Mouse (Mus musculus): ENCODE data around the gene Camta1. TPM values are rescaled to one million over a fixed set of nuclear protein-coding genes. Genes with fewer than 3 reads are reported as not detected.

Gene Camta1
- polyA plus RNA-seq, 1 experiment from 2014 or later = 140 TPM

- Histone ChIP-seq H3K36me3 (ENCODE audit: control insufficient read depth, insufficient read depth, low read length) (no peaks in the 10 kb centered on the region), H3K4me2 (ENCODE audit: low read depth, low read length, severe bottlenecking) (no peak overlapping the region), H3K9ac (ENCODE audit: low read length) (no peak overlapping the region), H3K27ac (ENCODE audit: low read depth, low read length) (no peak overlapping the region), H3K9me3 (ENCODE audit: control insufficient read depth, low read length) (no peaks in the 10 kb centered on the region), H3K4me1 (replicated peaks; ENCODE audit: control insufficient read depth, insufficient read depth, low read length) (no peaks in the 10 kb centered on the region), H3K27me3 (ENCODE audit: control insufficient read depth, insufficient read depth, low read length) (no peaks in the 10 kb centered on the region), H3K4me3 (ENCODE audit: low read depth, low read length) (no peak overlapping the region)
- ATAC-seq (replicated peaks; ENCODE audit: low FRiP score) (no peak), DNase-seq (ENCODE audit: low spot score) (no peak)
- 87% methylated on average over 5 of the region's 5 CpGs for WGBS
These were observed 970.4 kb downstream of the Camta1 start for GRCm38 (mm10) chr4:150891308-150891707.

- Histone ChIP-seq H3K27ac (ENCODE audit: low read depth, low read length) (no peak overlapping the region), H3K4me2 (ENCODE audit: low read depth, low read length, severe bottlenecking) (no peak overlapping the region)
- 75% methylated on average over 13 of the region's 13 CpGs for WGBS
These were observed 971.7 kb downstream of the Camta1 start for GRCm38 (mm10) chr4:150889955-150890315.

GRCm38 (mm10) chr4:150889273-150889954 lies 972.3 kb downstream of the Camta1 start:
- H3K4me3 ChIP-seq (ENCODE audit: low read depth, low read length) = no peak overlapping the region
- ATAC-seq (replicated peaks; ENCODE audit: low FRiP score) (no peak), DNase-seq (ENCODE audit: low spot score) (no peak)
- H3K27me3 ChIP-seq (ENCODE audit: control insufficient read depth, insufficient read depth, low read length) = no peaks in the 10 kb centered on the region
- no peak overlapping the region for H3K27ac ChIP-seq (ENCODE audit: low read depth, low read length)
- H3K9me3 ChIP-seq (ENCODE audit: control insufficient read depth, low read length) = no peaks in the 10 kb centered on the region
- H3K4me2 ChIP-seq (ENCODE audit: low read depth, low read length, severe bottlenecking) = no peak overlapping the region
- H3K36me3 ChIP-seq (ENCODE audit: control insufficient read depth, insufficient read depth, low read length) = no peaks in the 10 kb centered on the region
- H3K9ac ChIP-seq (ENCODE audit: low read length) = no peak overlapping the region
- 50% methylated on average over 20 of the region's 20 CpGs for WGBS
- no peaks in the 10 kb centered on the region for H3K4me1 ChIP-seq (replicated peaks; ENCODE audit: control insufficient read depth, insufficient read depth, low read length)

More at GRCm38 (mm10) chr4:150889955-150890315, 971.7 kb downstream of the Camta1 start:
- ATAC-seq (replicated peaks; ENCODE audit: low FRiP score) (no peak), DNase-seq (ENCODE audit: low spot score) (no peak)
- no peak overlapping the region for H3K4me3 ChIP-seq (ENCODE audit: low read depth, low read length)
- no peaks in the 10 kb centered on the region for H3K36me3 ChIP-seq (ENCODE audit: control insufficient read depth, insufficient read depth, low read length)
- H3K27me3 ChIP-seq (ENCODE audit: control insufficient read depth, insufficient read depth, low read length) = no peaks in the 10 kb centered on the region
- no peak overlapping the region for H3K9ac ChIP-seq (ENCODE audit: low read length)
- H3K4me1 ChIP-seq (replicated peaks; ENCODE audit: control insufficient read depth, insufficient read depth, low read length) = no peaks in the 10 kb centered on the region
- no peaks in the 10 kb centered on the region for H3K9me3 ChIP-seq (ENCODE audit: control insufficient read depth, low read length)

DNA sequence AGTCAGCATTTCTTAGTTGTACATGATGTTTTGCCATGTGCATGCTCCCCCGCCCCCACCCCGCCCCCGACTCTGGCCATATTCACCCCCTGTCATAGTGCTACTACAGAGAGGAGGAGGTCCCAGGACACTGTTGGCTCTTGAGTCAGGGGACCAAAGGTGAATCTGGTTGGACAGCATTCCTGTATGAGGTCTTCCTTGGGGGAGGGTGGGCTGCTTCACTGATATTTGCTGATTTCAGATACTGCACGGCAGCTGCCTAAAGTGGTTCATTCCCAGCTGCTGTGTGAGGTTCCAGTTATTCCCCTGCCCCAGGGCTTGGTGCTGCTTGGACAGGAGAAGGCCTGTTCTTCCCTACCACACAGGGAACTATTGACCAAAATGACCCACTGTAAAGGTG lies 973.2 kb downstream of the Camta1 start:
- Histone ChIP-seq H3K27me3 (ENCODE audit: control insufficient read depth, insufficient read depth, low read length) (no peaks in the 10 kb centered on the region), H3K9ac (ENCODE audit: low read length) (no peak overlapping the region), H3K27ac (ENCODE audit: low read depth, low read length) (no peak overlapping the region), H3K4me2 (ENCODE audit: low read depth, low read length, severe bottlenecking) (no peak overlapping the region), H3K36me3 (ENCODE audit: control insufficient read depth, insufficient read depth, low read length) (no peaks in the 10 kb centered on the region), H3K9me3 (ENCODE audit: control insufficient read depth, low read length) (no peaks in the 10 kb centered on the region), H3K4me1 (replicated peaks; ENCODE audit: control insufficient read depth, insufficient read depth, low read length) (no peaks in the 10 kb centered on the region), H3K4me3 (ENCODE audit: low read depth, low read length) (no peak overlapping the region)
- WGBS = 79% methylated on average over 4 of the region's 4 CpGs
- ATAC-seq (replicated peaks; ENCODE audit: low FRiP score) (no peak), DNase-seq (ENCODE audit: low spot score) (no peak)

GRCm38 (mm10) chr4:150887903-150888302 lies 973.8 kb downstream of the Camta1 start:
- WGBS = 83% methylated on average over 5 of the region's 5 CpGs
- no peak overlapping the region for H3K9ac ChIP-seq (ENCODE audit: low read length)
- H3K4me1 ChIP-seq (replicated peaks; ENCODE audit: control insufficient read depth, insufficient read depth, low read length) = no peaks in the 10 kb centered on the region
- no peaks in the 10 kb centered on the region for H3K36me3 ChIP-seq (ENCODE audit: control insufficient read depth, insufficient read depth, low read length)
- DNase-seq (ENCODE audit: low spot score) (no peak), ATAC-seq (replicated peaks; ENCODE audit: low FRiP score) (no peak)
- H3K4me3 ChIP-seq (ENCODE audit: low read depth, low read length) = no peak overlapping the region
- H3K4me2 ChIP-seq (ENCODE audit: low read depth, low read length, severe bottlenecking) = no peak overlapping the region
- no peaks in the 10 kb centered on the region for H3K9me3 ChIP-seq (ENCODE audit: control insufficient read depth, low read length)
- no peaks in the 10 kb centered on the region for H3K27me3 ChIP-seq (ENCODE audit: control insufficient read depth, insufficient read depth, low read length)
- no peak overlapping the region for H3K27ac ChIP-seq (ENCODE audit: low read depth, low read length)

DNA sequence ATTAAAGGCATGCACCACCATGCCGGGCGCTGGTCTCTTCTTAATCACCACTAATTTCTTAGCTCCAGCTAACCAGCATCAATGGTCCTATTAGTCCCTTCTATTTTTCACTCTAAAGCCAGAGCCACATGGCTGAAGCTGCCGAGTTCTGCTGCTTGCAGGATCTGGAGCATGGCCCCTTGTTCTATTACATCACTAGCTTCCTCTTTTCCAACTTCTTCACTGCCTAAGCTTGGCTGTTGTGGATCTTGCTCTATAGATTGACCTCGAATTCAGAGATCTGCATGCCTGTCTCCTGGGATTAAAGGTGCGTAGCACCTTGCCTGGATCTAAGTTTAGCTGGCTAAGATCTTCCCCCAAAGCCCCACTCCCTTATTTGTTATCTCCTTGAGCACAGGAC lies 979.0 kb downstream of the Camta1 start:
- Histone ChIP-seq H3K36me3 (ENCODE audit: control insufficient read depth, insufficient read depth, low read length) (no peaks in the 10 kb centered on the region), H3K9ac (ENCODE audit: low read length) (no peak overlapping the region), H3K27ac (ENCODE audit: low read depth, low read length) (no peak overlapping the region), H3K4me3 (ENCODE audit: low read depth, low read length) (no peak overlapping the region), H3K27me3 (ENCODE audit: control insufficient read depth, insufficient read depth, low read length) (no peaks in the 10 kb centered on the region), H3K4me2 (ENCODE audit: low read depth, low read length, severe bottlenecking) (no peak overlapping the region), H3K9me3 (ENCODE audit: control insufficient read depth, low read length) (peaks cover 17% of the 10 kb centered on the region; the same call in 1 of the 2 replicates), H3K4me1 (replicated peaks; ENCODE audit: control insufficient read depth, insufficient read depth, low read length) (no peaks in the 10 kb centered on the region)
- no peak for DNase-seq (ENCODE audit: low spot score)
- 89% methylated on average over 5 of the region's 5 CpGs for WGBS
- ATAC-seq (replicated peaks; ENCODE audit: low FRiP score) = no peak

DNA sequence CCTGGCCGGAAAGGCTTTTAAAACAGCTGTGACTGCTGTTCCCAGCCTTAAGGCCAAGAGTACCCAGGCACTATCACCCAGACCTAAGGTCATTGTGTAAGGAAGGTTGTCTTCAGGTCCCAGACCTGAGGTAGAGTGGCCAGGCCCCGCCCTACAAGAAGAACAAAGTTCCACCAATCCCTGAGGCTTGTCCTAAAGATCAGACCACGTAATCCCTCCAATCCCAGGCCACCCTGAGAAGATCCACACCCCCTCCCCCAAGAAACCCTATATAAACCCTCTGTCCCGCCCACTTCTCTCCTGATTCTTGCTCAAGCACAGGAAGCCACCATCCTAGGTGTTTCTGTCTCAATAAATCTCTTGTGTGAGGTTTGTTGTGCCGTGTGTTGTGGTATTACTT lies 981.3 kb downstream of the Camta1 start:
- H3K27me3 ChIP-seq (ENCODE audit: control insufficient read depth, insufficient read depth, low read length) = no peaks in the 10 kb centered on the region
- peaks cover 17% of the 10 kb centered on the region; the same call in 1 of the 2 replicates for H3K9me3 ChIP-seq (ENCODE audit: control insufficient read depth, low read length)
- no peak overlapping the region for H3K4me3 ChIP-seq (ENCODE audit: low read depth, low read length)
- no peak overlapping the region for H3K27ac ChIP-seq (ENCODE audit: low read depth, low read length)
- WGBS = 87% methylated on average over 5 of the region's 5 CpGs
- DNase-seq (ENCODE audit: low spot score) (no peak), ATAC-seq (replicated peaks; ENCODE audit: low FRiP score) (no peak)
- no peak overlapping the region for H3K4me2 ChIP-seq (ENCODE audit: low read depth, low read length, severe bottlenecking)
- H3K9ac ChIP-seq (ENCODE audit: low read length) = no peak overlapping the region
- no peaks in the 10 kb centered on the region for H3K4me1 ChIP-seq (replicated peaks; ENCODE audit: control insufficient read depth, insufficient read depth, low read length)
- H3K36me3 ChIP-seq (ENCODE audit: control insufficient read depth, insufficient read depth, low read length) = no peaks in the 10 kb centered on the region

- no peak overlapping the region for H3K9ac ChIP-seq (ENCODE audit: low read length)
- no peak overlapping the region for H3K4me2 ChIP-seq (ENCODE audit: low read depth, low read length, severe bottlenecking)
- H3K4me1 ChIP-seq (replicated peaks; ENCODE audit: control insufficient read depth, insufficient read depth, low read length) = no peaks in the 10 kb centered on the region
- ATAC-seq (replicated peaks; ENCODE audit: low FRiP score) (no peak), DNase-seq (ENCODE audit: low spot score) (no peak)
- H3K4me3 ChIP-seq (ENCODE audit: low read depth, low read length) = no peak overlapping the region
- WGBS = 95% methylated on average over 22 of the region's 22 CpGs
- peaks cover 17% of the 10 kb centered on the region; the same call in 1 of the 2 replicates for H3K9me3 ChIP-seq (ENCODE audit: control insufficient read depth, low read length)
- no peaks in the 10 kb centered on the region for H3K27me3 ChIP-seq (ENCODE audit: control insufficient read depth, insufficient read depth, low read length)
- no peak overlapping the region for H3K27ac ChIP-seq (ENCODE audit: low read depth, low read length)
- no peaks in the 10 kb centered on the region for H3K36me3 ChIP-seq (ENCODE audit: control insufficient read depth, insufficient read depth, low read length)
These were observed 982.0 kb downstream of the Camta1 start for GRCm38 (mm10) chr4:150879631-150880030.

DNA sequence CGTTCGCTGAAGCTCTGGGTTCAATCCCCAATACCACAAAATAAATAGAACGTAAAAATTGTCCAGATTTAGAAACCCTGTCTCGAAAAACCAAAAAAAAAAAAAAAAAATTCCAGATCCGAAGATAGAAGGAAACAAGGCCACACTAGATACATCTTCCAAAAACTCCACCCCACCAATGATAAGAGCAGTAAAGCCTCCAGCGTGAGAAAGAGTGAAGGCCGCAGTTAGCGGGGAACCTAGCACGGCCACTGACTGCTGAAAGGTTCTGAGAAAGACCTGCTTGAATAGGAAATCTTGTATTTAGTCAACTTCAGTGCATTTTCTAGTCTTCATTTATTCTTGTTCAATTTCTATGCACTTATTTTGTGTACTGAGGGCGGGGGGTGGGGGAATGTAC lies 986.3 kb downstream of the Camta1 start:
- no peak overlapping the region for H3K9ac ChIP-seq (ENCODE audit: low read length)
- H3K4me3 ChIP-seq (ENCODE audit: low read depth, low read length) = no peak overlapping the region
- H3K4me1 ChIP-seq (replicated peaks; ENCODE audit: control insufficient read depth, insufficient read depth, low read length) = 0 out of 2 replicates have a peak, but pooled peaks cover 2% of the 10 kb centered on the region
- no peak overlapping the region for H3K4me2 ChIP-seq (ENCODE audit: low read depth, low read length, severe bottlenecking)
- peaks cover 17% of the 10 kb centered on the region; the same call in 1 of the 2 replicates for H3K9me3 ChIP-seq (ENCODE audit: control insufficient read depth, low read length)
- H3K27me3 ChIP-seq (ENCODE audit: control insufficient read depth, insufficient read depth, low read length) = no peaks in the 10 kb centered on the region
- no peaks in the 10 kb centered on the region for H3K36me3 ChIP-seq (ENCODE audit: control insufficient read depth, insufficient read depth, low read length)
- DNase-seq (ENCODE audit: low spot score) (no peak), ATAC-seq (replicated peaks; ENCODE audit: low FRiP score) (no peak)
- 90% methylated on average over 10 of the region's 10 CpGs for WGBS
- H3K27ac ChIP-seq (ENCODE audit: low read depth, low read length) = no peak overlapping the region

All from forebrain, embryonic 11.5 days (tissue).